Mouse (Mus musculus) liver, postnatal 0 days (tissue): ENCODE measurements around the gene Ranbp10. TPM values are rescaled to one million over a fixed set of nuclear protein-coding genes. Genes with fewer than 3 reads are reported as not detected.

Source experiments
- ATAC-seq: fragments of 200-750 bp; cut with Nextera tagmentation; 2 replicates; pipeline ENCODE4 v1.8.0; 2017; ENCODE audit warnings: mild to moderate bottlenecking, moderate library complexity
- DNase-seq: peaks from one replicate; pipeline ENCODE4 v3.0.0-alpha.2; 2016
- H3K27ac ChIP-seq: fragments of 300-500 bp; sonication (generic); 2 replicates; pipeline ENCODE4 v1.5.1; 2014; ENCODE audit warnings: antibody characterized with exemption, moderate library complexity, mild to moderate bottlenecking, low read depth
- H3K27me3 ChIP-seq: fragments of 300-500 bp; sonication (generic); 2 replicates; pipeline ENCODE4 v1.6.1; 2014; ENCODE audit warnings: low read length, control low read depth, mixed read lengths; ENCODE audit not compliant: insufficient read depth
- H3K36me3 ChIP-seq: fragments of 300-500 bp; sonication (generic); replicated peaks from 2 replicates; pipeline ENCODE4 v1.6.1; 2014; ENCODE audit warnings: mild to moderate bottlenecking, control low read depth, low read length, moderate library complexity, mixed read lengths; ENCODE audit not compliant: insufficient read depth
- H3K4me1 ChIP-seq: fragments of 300-500 bp; sonication (generic); 2 replicates; pipeline ENCODE4 v1.6.1; 2014; ENCODE audit warnings: antibody characterized with exemption, mild to moderate bottlenecking, control low read depth; ENCODE audit not compliant: insufficient read depth
- H3K4me2 ChIP-seq: fragments of 300-500 bp; sonication (generic); 2 replicates; pipeline ENCODE4 v1.6.1; 2014; ENCODE audit warnings: low read depth, mild to moderate bottlenecking, low read length, moderate library complexity, mixed read lengths
- H3K4me3 ChIP-seq: fragments of 300-500 bp; sonication (generic); 2 replicates; pipeline ENCODE4 v1.5.1; 2014; ENCODE audit warnings: low read depth, low read length
- H3K9ac ChIP-seq: fragments of 300-500 bp; sonication (generic); replicated peaks from 2 replicates; pipeline ENCODE4 v1.6.1; 2014; ENCODE audit warnings: mild to moderate bottlenecking, moderate library complexity
- H3K9me3 ChIP-seq: fragments of 300-500 bp; sonication (generic); 2 replicates; pipeline ENCODE4 v1.6.1; 2016; ENCODE audit warnings: mild to moderate bottlenecking, control low read depth, low read length, mixed read lengths
- CTCF ChIP-seq: sonication (generic); IDR thresholded peaks from 2 replicates; pipeline ENCODE4 v1.5.1; 2016; ENCODE audit warnings: antibody characterized with exemption, low read depth
- EP300 ChIP-seq: IDR thresholded peaks from 2 replicates; pipeline ENCODE4 v1.6.1; 2016; ENCODE audit warnings: antibody characterized with exemption, low read depth, mild to moderate bottlenecking
- WGBS: fragments of 180-500 bp; shearing (Covaris S2); extraction: QIAGEN DNeasy Blood & Tissue Kit; methylation state at CpG from one replicate; pipeline ENCODE4 v1.1.7; 2014; ENCODE audit not compliant: insufficient replicate concordance; 5-methylcytosine and 5-hydroxymethylcytosine counted together
- polyA plus RNA-seq: library from polyadenylated mRNA; unstranded; fragments of >200 nt; fragmentation: Nextera tagmentation; extraction: Ambion mirVana; gene quantifications from 2 replicates; pipeline ENCODE4 v1.2.1, GENCODE M21; 2015

Ranbp10 gene
- 18.9 and 20.9 TPM in 2 replicates for polyA plus RNA-seq

DNA sequence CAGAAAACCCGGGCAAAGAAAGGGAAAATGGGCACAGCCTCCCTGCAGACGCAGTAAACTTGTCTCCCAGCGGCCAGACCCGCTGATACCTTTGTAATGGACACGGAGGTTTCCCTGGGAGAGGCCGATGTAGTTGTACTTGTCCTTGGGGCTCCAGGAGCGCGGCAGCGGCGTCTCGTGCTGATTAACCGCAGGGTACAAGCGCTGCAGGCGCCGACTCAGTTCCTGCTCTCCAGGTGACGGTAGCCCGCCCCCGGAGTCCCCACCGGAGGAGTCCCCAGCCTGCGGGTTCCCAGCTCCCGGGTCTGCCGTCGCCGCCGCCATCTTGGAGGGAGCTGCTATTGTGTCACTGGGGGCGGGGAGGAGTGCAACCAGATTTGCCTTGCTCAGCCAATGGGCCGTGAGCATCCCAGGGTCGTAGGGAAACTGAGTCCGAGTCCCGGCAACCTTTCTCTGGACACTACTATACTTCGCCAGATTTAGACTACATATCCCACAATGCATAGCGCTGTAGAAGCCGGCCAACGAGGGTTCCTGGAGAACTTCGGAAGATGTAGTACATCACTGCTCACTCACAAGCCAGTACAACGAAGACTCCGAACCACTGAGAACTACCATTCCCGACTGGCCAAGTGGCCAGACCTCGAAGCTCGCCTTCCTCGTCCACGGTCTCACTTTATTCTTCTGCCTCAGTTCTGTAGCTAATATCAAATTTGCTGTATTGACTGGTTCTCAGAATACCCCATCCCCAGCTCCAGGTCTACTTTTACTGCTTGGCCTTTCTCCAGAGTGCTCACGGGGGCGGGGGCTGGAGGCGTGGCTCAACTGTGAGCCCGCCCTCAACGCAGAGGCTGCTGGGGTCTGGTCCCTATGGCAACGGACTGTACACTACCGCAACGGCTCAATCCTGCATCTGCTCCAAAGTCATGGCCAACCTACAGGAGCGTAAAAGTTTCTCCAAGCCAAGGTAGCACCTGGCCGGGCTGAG, at the start of gene Ranbp10, which contains the start of gene Tsnaxip1:
Gene Ranbp10 (minus strand): TSS at position 490 of the 988 bp plus-strand sequence.
Gene Tsnaxip1 (plus strand): TSS at position 871 of the 988 bp plus-strand sequence.
- Histone ChIP-seq H3K4me1 (peaks cover 13% of the 10 kb centered on the region), H3K27ac (peak within 1 kb of the TSS; percentile 97), H3K4me3 (peak within 1 kb of the TSS; percentile 98), H3K27me3 (no peaks in the 10 kb centered on the region), H3K9me3 (no peaks in the 10 kb centered on the region), H3K4me2 (peak within 1 kb of the TSS; percentile 80), H3K9ac (peak within 1 kb of the TSS; percentile 97), H3K36me3 (peaks cover 30% of the 10 kb centered on the region)
- DNase-seq (peak; percentile 95), ATAC-seq (peak; percentile 95)
- no peak for TF ChIP-seq CTCF
- peak; percentile 76 for TF ChIP-seq EP300
- WGBS: under 1% methylated on average over 52 of the region's 52 CpGs

DNA sequence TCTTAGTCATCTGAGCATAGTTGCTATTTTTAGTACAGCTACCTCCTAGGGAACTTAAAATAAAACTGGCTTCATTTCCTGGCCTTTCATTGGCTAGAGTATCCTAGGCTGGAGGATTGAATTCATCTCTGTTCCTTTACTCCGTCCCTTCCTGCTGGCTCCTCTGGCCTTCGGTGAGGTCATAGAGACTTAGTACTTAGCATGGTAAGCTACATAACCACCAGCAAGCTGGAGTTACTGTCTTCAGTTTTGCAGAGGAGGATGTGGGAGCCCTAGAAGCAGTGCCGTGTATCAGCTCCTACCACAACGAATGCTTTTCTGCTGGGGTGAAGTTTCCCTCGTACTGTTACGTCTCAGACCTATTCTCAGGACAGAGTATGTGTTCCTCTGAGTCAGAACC, 47.2 kb upstream of the Ranbp10 start:
- ATAC-seq: no peak

GRCm38 (mm10) chr8:105866364-105867029, 39.3 kb upstream of the Ranbp10 start:
- Histone ChIP-seq H3K4me3 (no peak overlapping the region), H3K9ac (no peak overlapping the region; the same call in 1 of the 2 replicates), H3K36me3 (peaks cover 33% of the 10 kb centered on the region), H3K27ac (no peak overlapping the region), H3K4me2 (no peak overlapping the region), H3K9me3 (no peaks in the 10 kb centered on the region), H3K4me1 (peaks cover 11% of the 10 kb centered on the region), H3K27me3 (no peaks in the 10 kb centered on the region)
- no peak for DNase-seq
- TF ChIP-seq EP300: no peak
- TF ChIP-seq CTCF: peak; percentile 61
- no peak; the same call in 1 of the 2 replicates for ATAC-seq
- WGBS: 70% methylated on average over 6 of the region's 6 CpGs

More for the DNA sequence above, 47.2 kb upstream of the Ranbp10 start:
- Histone ChIP-seq H3K4me3 (no peak overlapping the region), H3K4me2 (no peak overlapping the region), H3K4me1 (no peaks in the 10 kb centered on the region; the same call in 1 of the 2 replicates), H3K27ac (no peak overlapping the region), H3K36me3 (peaks cover 44% of the 10 kb centered on the region), H3K9me3 (no peaks in the 10 kb centered on the region), H3K9ac (no peak overlapping the region), H3K27me3 (no peaks in the 10 kb centered on the region)
- DNase-seq: no peak
- no peak for TF ChIP-seq CTCF
- TF ChIP-seq EP300: no peak
- WGBS: 83% methylated on average over 6 of the region's 6 CpGs

GRCm38 (mm10) chr8:105861951-105862350, 34.8 kb upstream of the Ranbp10 start:
- DNase-seq: no peak
- TF ChIP-seq EP300 (no peak), CTCF (peak; percentile 59)
- Histone ChIP-seq H3K36me3 (peaks cover 6% of the 10 kb centered on the region), H3K4me2 (peak overlapping the region; percentile 100), H3K9me3 (no peaks in the 10 kb centered on the region), H3K27me3 (no peaks in the 10 kb centered on the region), H3K4me3 (peak overlapping the region; percentile 89), H3K9ac (peak overlapping the region; percentile 96), H3K27ac (peak overlapping the region; percentile 95; the same call in 1 of the 2 replicates), H3K4me1 (peaks cover 45% of the 10 kb centered on the region)
- ATAC-seq: no peak
- WGBS: 5% methylated on average over 1 of the region's 1 CpGs

DNA sequence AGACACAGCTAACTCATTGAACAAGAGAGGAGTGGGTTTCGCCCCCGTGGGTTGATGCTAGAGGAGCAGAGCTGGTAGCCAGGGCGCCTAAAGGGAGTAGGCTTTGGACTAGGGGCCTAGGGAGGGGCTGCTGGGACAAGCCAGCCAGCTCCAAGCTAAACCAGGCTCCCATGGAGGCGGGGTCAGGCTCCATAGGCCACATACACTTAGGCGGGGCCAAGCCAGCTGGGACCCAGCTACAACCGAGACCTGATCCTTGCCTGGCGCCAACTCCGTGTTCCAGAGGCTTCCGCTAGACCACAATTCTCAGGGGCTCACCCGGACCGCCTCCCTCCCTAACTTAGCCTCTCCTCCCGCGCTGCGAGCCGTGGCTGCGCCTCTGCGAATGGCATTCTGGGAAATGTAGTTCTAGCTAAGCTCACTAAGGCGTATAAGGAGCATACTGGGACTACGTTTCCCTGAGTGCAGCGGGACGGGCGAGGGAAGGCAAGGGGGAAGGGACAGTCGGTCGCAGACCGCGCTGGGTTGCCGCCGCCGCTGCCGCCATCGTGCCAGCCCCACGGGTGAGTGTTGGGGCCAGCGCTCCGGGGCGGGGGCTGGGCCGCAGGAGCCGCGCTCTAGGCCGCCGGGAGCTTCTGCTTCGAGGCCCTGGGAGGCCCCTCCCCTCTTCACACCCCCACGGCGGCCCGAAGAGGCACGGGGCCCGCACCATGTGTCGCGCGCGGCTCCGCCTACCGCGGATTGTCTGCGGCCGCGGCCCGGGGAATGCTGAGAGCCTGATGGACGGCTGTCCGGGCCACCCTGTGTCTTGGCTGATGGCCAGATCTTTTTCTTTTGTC, 33.2 kb upstream of the Ranbp10 start, which contains the start of gene Nutf2:
Gene Nutf2 (plus strand): TSS at position 438 of the 839 bp plus-strand sequence.
- Histone ChIP-seq H3K4me3 (peak within 1 kb of the TSS; percentile 89), H3K27me3 (no peaks in the 10 kb centered on the region), H3K4me1 (peaks cover 56% of the 10 kb centered on the region), H3K4me2 (peak within 1 kb of the TSS; percentile 100), H3K36me3 (no peaks in the 10 kb centered on the region; the same call in 1 of the 2 replicates), H3K9me3 (no peaks in the 10 kb centered on the region), H3K27ac (peak within 1 kb of the TSS; percentile 95), H3K9ac (peak within 1 kb of the TSS; percentile 96)
- TF ChIP-seq CTCF (no peak), EP300 (no peak; the same call in 1 of the 2 replicates)
- ATAC-seq: peak; percentile 95
- peak; percentile 94 for DNase-seq
- under 1% methylated on average over 41 of the region's 59 CpGs for WGBS
